Mouse (Mus musculus): Measurements from ENCODE around the gene Nthl1.

The Nthl1 gene

DNA sequence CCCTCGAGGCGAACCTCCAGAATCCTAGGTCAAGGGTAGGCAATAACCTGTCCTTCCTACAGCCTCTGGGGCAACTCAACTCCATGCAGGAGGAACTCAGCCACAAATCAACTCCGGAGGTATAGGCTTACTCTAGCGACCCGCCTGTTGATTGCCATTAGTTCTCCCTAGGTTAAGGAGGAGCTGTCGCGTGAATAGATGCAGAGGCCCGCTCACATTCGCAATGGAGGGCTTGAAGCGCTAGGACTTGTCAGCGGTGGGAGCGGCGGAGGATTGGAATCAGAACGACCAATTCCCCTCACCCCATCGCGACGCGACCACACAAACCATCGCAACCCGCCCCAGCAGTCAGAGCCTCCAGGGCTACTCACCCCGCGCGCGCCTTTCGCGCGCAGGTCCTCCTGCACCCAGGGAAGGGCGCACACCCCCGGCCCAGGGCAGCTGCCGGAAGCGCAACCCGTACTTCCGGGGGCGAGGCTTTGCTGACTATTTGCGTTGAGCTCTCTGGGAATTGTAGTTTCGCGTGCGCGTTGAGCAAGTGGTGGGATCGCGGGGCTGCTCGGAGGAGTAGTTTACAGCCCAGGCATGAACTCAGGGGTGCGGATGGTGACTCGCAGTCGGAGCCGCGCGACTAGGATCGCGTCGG, at the start of gene Nthl1, which contains the start of gene Tsc2:
TSS of gene Nthl1 (plus strand) at position 514 of the 646 bp plus-strand sequence.
TSS of gene Tsc2 (minus strand) at position 464 of the 646 bp plus-strand sequence.
- peak; percentile 36 for DNase-seq (ENCODE audit: low spot score)

GRCm38 (mm10) chr17:24583599-24584460, 48.6 kb upstream of the Nthl1 start:
- no peak for DNase-seq (ENCODE audit: low spot score)

GRCm38 (mm10) chr17:24584520-24584919, 48.0 kb upstream of the Nthl1 start:
- no peak for DNase-seq (ENCODE audit: low spot score)

DNA sequence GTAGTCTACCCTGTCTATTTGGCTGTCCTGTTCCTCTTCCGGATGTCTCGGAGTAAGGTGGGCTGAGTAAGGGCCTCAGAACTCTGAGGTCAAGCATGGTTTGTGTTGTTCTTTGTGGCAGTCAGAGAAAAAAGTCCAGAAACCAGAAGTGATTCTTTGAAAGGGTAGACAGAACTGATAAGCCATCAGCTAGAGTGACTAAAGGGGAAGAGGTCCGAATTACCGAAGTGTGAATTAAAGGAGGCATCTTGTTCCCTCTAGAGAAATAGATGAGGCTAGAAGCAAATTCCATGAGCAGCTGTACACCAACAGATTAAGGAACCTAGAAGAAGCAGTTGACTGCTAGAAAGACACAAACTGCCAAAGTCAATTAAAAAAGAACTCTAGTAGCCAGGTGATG, 45.9 kb upstream of the Nthl1 start:
- DNase-seq (ENCODE audit: low spot score) = no peak

DNA sequence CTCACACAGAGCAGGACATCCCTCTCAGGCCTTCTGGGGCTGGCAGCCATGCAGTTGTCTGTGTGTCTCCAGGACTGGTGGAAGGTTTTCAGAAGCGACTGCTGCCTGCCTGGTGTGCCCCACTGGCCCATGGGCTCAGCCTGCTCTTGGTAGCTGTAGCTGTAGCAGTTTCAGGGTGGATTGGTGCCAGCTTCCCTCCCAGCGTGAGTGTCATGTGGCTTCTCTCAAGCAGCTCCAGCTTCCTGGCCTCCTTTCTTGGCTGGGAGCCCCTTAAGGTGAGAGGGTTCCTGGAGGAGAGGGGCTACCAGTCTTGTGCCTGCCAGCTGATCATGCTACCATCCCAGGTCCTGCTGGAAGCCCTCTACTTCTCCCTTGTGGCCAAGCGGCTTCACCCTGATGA, 41.5 kb upstream of the Nthl1 start:
- no peak for DNase-seq (ENCODE audit: low spot score)

- DNase-seq (ENCODE audit: low spot score) = no peak
Observed at GRCm38 (mm10) chr17:24591695-24592094, 40.8 kb upstream of the Nthl1 start.

DNA sequence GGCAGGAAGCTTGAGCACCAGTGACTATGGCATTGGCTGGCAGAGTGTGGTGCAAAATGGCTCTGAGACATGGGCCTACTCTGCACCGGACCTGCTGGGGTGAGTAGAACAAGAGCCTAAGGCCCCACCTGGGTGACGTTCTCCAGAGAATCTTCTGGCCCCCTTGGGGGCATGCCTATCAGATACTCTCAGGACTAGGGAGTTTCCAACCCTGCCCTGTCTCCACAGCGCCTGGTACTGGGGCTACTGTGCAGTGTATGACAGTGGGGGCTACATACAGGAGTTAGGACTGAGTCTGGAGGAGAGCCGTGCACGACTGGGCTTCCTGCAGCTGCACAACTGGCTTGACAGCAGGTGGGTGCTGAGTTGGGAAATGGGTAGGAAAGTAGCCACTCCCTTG, 39.2 kb upstream of the Nthl1 start:
- DNase-seq (ENCODE audit: low spot score) = no peak

- no peak for DNase-seq (ENCODE audit: low spot score)
Observed at GRCm38 (mm10) chr17:24593992-24594890, 38.2 kb upstream of the Nthl1 start.

DNA sequence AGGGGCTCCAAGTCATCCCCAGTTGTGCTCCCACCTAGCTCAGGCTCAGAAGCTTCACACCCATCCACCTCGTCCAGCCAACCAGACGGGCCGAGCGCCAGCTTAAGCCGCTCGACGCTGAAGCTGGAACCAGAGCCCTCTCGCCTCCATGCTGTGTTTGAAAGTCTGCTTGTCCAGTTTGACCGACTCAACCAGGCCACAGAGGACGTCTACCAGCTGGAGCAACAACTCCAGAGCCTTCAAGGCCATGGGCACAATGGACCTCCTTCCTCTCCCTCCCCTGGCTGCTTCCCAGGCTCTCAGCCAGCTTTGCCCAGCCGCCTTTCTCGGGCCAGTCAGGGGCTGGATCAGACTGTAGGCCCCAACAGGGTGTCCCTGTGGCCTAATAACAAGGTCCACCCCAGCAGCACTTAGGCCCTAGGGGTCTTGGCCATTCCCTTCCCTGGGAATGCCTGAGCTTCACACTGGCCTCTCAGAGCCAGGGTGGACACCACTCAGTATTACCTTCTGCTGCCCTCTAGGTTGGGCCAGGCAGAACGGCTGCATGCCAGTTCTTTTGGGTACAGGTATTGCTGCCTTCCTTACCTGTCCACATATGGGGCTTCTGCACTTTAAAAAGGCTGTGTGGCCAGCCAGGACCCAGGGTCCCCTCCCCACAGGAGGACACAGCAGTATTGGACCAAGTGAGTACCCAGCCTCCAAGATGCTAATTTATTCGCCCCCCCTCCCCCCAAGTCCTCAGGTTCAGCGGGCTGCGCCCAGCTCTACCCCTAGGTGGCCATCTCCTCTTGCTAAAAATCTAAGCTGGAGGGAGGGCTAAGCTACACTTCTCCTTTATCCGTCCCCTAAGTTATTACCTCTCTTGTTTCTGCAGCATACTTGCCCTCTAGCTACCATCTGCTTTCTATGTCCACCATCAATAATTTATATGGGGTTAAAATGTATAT, 37.1 kb upstream of the Nthl1 start:
- DNase-seq (ENCODE audit: low spot score) = no peak

DNA sequence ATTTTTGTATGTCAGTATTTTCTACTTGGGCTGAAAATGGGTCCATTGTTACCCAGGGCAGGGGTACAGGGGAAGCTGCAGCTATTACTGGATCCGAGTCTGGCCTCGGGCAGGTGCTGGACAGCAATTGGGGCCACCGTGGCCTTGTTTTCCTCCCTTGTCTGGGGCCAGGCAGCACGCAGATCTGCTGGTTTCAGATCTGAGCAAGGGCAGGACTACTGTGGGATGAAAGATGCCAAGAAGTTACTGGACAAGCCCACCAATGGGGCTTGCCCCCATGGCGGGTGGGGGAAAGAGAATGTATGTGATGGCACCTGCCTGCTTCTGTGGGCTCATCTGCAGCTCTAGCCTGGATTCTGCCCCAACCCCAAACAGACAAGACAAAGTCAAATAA, 36.4 kb upstream of the Nthl1 start:
- no peak for DNase-seq (ENCODE audit: low spot score)

DNA sequence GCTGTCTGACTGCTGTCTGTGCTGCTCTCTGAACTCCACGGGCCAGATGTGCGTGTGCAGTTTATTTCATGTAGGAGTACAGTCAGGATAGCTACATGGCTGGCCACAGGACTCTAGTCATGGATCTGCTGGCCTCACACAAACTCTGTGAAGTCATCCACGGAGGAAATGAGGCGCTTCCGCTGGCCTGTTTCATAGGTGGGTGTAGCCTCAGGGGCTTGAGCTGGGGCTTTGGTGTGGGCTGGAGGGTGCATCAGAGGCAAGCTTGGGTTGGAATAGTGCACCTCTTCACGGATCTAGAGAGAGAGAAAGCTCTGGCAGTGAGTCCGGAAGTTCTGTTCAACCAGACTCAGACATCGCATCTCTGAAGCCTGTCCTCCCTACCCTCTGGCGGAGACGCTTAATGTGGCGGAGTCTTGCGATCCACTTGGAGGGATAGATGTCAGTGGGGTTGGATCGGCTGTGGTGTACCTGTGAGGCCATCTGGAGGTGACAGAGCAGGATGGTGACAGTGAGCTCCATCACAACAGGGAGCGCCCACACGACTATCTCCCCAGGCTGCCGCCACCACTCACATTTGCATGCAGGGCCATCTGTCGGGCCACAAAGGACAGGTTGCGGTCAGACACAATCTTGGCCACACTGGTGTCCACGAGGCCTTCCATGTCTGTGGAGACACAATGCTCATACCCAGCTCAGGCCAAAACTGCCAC, 35.9 kb upstream of the Nthl1 start:
- DNase-seq (ENCODE audit: low spot score) = no peak

- DNase-seq (ENCODE audit: low spot score) = no peak
Observed at GRCm38 (mm10) chr17:24597989-24598388, 34.5 kb upstream of the Nthl1 start.

DNA sequence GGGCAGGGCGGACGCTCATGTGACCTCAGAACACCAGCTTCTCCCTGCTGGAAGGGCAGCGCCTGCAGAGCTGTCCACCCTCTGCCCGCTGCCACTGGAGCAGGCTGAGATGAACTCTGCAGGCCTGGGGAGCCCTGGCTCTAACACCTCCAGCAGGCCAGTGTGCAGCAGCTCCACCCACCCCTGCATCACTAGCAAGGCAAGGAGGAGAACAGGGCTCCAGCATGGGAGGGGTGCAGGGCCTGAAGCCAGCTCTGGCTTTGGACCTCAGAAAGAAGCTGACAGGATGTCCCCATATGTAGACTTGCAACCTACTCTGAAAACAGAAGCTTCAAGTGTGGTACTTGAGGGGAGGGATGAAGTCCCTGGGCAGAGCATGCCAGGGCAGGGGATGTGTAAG, 32.0 kb upstream of the Nthl1 start:
- DNase-seq (ENCODE audit: low spot score) = no peak

GRCm38 (mm10) chr17:24603961-24604360, 28.5 kb upstream of the Nthl1 start:
- no peak for DNase-seq (ENCODE audit: low spot score)

DNA sequence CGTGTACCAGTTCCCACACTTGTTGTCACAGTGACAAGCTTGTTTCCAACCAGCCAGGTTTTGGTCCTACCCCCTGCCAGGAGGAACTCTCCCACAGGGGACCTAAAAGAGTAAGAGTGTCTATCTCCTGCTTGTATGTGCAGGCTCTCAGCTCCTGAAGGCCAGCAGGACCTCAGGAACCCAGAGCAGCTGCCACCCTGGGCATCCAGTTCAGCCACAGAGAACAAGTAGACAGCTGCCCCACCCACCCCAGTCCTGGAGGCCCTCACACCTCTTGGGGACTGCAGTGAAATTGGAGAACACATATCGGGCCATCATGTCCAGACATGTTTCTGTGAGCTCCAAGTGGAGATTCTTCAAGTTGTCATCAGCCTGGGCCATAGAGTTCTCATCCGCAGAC, 27.9 kb upstream of the Nthl1 start:
- no peak for DNase-seq (ENCODE audit: low spot score)

DNA sequence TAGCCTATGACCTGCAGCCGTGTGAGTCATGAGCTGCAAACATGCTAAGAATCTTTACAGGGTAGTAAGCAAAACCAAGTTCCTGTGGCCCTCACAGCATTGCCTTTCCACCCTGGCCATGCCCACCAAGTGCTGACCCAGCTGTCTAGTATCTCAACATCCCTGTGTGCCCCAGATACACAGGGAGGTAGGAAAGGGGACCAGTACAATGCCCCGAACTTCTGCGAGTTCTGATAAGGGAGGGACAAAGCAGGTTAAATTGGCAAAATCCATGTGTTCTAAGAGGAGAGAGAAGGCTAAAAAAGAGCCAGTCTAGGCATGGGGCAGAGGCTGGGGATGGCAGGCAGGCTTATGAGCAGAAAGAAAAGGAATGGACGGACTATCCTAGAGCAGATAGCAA, 24.1 kb upstream of the Nthl1 start:
- DNase-seq (ENCODE audit: low spot score) = no peak

DNA sequence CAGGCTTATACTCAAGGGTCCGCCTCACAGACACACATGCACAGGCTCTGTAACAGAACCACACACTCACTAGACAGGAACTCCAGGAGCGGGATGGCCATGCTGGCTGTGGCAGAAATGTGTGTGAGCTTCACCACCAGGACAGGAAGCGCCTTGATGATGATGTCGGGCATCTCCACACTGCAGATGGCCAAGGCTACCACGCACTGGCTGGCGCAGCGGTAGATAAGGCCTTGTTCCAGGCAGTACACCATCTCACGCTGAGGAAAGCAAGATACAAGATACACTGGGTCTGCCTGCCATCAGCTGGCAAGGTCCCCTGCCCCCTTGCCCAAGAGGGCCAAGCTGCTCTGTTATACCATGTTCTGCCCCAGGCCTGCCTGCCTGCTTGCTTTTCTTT, 23.6 kb upstream of the Nthl1 start:
- DNase-seq (ENCODE audit: low spot score) = no peak

GRCm38 (mm10) chr17:24610711-24611110, 21.8 kb upstream of the Nthl1 start:
- no peak for DNase-seq (ENCODE audit: low spot score)

DNA sequence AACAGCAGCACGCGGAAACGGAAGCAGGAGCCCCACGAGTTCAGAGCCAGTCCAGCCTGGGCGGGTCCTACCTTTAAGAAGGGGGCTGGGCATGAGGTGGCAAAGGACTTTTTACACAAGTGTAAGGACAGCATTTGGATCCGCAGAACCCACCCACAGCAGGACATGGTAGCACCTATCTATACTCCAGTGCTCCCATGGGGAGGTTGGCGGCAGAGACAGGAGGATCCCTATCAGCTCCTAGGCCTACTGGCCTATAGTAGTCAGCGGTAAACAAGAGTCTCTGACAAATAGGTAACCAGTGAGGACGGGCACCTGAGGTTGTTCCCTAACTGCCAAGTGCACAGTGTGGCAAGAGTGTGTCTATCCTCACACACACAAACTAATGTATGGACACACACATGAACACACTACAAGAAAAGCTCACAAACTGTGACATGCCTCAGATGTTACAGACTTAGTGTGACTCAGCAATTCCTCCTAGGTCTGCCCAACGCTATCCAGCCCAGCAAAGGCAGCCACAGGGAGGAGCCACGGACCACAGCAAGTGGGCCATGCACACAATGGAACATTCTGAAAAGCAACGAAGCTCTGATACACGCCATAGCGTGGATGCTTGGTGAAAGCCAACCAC, 14.8 kb upstream of the Nthl1 start:
- DNase-seq (ENCODE audit: low spot score) = no peak

DNA sequence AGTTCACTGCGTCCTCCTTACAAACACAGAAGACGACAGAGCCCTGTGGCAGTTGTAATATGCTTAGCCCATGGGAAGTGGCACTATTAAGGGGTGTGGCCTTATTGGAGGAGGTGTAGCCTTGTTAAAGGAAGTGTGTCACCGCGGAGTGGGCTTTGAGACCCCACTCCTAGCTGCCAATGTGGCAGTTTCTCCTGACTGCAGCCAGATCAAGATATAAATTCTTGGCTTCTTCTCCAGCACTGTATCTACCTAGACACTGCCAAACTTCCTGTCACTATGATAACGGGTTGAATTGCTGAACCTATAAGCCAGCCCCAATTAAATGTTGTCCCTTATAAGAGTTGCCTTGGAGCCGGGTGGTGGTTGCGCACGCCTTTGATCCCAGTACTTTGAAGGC, 7.0 kb upstream of the Nthl1 start:
- DNase-seq (ENCODE audit: low spot score) = no peak
